Mouse (Mus musculus): ENCODE results near the gene Cenpo.
A peak's percentile ranks its signal among the peaks of the same experiment; 100 is the strongest.

Cenpo gene

DNA sequence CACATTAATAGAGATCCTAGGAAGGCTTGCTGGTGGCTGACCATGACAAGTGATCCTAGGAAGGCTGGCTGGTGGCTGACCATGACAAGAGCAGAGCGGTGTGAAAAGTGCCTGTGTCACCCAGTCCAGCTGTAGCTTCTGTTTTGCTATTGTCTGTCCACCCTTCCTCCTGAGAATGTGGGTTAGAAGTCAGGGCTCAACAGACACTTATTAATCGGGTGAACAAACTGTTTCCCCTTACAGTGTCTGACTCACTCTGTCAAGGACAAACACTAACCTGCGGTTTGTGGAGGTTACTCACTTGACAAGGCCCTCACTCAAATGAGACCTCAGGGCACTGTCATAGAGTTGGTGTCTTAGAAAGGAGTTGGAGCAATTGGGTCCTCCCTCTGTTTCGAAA lies 35.4 kb downstream of the Cenpo start:
- DNase-seq, result no peak

GRCm38 (mm10) chr12:4194643-4195042 lies 39.5 kb downstream of the Cenpo start:
- DNase-seq, result no peak

- peak; percentile 80 for DNase-seq
Observed at GRCm38 (mm10) chr12:4193025-4193740, 40.9 kb downstream of the Cenpo start.

GRCm38 (mm10) chr12:4192514-4192913 lies 41.6 kb downstream of the Cenpo start:
- DNase-seq, result no peak

- DNase-seq, result peak; percentile 33
Observed at GRCm38 (mm10) chr12:4189060-4189447, 45.0 kb downstream of the Cenpo start.

GRCm38 (mm10) chr12:4188171-4189059 lies 45.7 kb downstream of the Cenpo start:
- DNase-seq, result peak; percentile 87

- no peak for DNase-seq
Observed at GRCm38 (mm10) chr12:4184648-4185047, 49.4 kb downstream of the Cenpo start.

DNA sequence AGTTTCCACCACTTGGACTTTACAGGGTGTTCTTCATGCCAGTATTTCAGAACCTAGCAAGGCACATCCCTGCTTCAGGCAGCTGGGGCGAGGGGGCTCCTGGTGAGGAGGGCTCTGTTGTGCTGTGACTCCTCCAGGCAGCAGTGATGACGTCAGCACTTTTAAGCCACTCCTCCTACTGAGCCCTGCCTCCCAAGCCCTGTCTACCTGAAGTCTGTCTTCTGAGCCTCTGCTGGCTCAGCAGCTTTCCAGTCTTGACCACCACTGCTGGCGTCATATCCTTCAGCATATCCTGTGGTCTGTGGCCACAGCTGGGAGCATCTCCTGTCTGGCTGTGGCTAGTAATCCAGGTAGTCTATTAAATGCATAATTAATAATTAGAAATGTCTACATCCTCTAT lies 53.6 kb downstream of the Cenpo start:
- DNase-seq, result no peak

DNA sequence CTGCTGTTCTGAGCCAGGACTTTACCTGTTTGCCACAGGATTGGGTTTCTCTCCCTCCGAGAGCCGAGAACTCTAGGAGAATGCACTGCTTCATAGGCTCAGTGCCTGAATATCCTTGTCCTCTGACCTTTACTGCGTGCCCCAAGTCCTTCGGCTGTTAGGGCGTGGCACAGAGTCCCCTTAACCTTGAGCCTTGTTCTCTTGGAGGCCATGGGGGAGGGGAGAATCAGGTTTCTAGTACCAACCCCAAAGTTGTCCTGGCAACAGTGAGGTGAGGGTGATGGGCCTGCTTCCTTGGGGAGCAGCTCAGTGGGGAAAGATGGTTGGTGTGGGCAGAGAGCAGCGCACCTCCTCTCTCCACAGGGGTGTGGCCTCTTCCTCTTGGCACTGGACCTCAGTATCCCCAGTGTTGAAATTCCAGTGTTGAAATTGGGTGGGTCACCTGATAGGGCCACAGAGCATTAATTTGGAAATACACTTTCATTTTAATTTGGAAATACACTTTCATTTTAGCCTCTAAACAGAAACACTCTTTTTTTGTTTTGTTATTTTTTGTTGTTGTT lies 54.3 kb downstream of the Cenpo start:
- no peak for DNase-seq

DNA sequence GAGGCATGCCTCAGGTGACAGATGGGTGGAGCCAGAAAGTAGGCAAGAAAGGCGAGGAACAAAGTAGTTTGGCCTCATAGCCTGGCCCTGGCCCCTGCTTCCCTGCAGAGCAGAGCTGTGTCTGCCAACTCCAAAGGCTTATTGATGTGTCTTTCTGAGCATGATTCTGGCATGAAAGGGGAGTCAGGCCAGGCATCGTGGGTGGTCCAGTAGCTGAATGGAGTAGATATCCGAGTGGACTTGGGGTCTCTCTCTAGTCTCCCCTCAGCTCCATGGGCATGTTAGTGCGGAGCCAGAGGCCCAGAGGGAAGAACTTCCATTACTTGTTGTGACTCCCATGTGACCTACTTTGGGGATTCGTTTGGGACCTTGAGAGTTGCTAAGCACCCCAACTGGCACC lies 55.3 kb downstream of the Cenpo start:
- DNase-seq, result no peak

DNA sequence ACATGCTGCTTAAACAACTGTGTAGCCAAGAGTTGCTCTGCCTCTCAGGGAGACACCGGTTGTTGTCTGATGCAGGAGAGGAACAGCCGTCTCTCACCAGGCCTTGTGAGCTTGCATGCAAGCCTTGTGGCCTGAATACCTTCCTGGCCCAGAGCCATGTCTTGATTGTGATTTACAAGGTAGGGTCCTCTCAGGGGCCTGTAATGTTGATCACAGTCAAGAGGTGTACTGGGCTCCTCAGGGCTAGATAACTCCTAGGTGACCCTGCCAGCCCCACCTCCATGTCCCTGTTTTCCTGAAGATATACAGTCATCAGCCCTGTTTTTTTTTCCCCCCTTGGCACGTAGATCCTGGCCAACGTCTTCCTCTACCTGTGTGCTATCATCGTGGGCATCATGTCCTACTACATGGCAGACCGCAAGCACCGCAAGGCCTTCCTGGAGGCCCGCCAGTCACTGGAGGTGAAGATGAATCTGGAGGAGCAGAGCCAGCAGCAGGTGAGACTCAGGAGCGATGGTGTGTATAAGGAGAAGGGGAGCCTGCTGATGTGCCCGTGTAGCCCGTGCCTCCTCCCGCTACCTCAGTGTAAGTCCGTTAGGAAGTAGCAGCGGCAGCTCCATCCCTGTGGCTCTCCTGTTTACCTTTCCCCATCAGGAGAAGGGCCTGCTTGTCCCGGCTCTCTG lies 60.8 kb downstream of the Cenpo start:
- DNase-seq, result no peak

- no peak for DNase-seq
Observed at GRCm38 (mm10) chr12:4169622-4170021, 64.5 kb downstream of the Cenpo start.

GRCm38 (mm10) chr12:4169058-4169457 lies 65.0 kb downstream of the Cenpo start:
- DNase-seq, result no peak

DNA sequence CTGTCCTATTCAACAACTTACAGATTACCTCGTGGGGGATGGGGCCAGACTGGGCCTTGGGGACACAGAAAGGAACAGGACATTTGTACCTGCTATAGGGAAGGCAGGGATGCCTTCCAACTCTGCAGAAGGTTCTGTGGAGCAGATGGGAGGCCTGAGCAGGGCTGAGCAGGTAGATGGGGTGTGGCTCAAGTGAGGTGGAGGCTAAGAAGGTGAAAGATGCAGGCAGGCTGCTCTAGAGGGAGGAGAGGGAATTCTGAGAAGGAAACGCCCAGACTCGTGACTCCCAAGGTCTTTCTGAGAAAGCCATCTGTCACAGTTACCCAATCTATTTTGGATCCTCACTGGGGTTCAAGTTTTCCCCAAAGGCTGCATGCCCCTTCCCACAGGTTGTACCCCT lies 67.1 kb downstream of the Cenpo start:
- DNase-seq, result no peak

DNA sequence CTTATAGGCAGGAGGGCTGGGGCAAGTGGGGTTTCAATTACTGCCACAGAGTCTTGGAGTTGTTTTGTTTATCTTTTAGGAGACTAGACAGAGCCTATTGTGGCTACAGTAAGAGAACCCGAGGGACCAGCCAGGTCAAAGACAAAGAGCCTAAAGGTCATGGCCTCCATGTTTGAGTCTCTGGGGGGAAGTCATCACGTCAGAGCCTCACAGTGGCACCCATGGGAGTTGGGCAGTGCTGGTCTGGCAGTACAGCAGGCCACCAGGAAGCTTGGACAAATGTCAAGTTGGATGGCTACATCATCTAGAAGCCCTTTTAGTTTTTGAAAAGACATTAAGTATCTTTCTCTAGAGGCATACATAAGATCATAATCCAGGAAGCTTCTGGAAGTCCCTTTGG lies 71.2 kb downstream of the Cenpo start:
- DNase-seq, result no peak

DNA sequence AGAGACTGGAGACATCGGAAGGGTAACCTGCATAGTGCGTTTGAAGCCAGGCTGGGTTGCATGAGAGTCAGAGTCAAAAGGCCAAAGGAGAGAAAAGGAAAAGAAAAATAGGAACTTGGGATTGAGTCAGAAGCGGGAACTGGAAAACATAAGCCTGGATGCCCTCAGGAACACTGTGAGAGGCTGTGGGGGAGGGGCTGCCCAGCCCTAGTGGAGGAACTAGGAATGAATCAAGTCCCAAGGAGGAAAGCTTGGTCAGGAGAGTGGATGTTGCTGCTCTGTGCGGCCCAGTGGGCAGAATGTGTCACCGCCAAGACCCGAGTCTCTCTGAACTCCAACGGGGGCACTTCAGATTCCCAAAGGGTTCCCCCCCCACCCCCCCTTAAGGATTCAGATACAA lies 73.8 kb downstream of the Cenpo start:
- peak; percentile 27 for DNase-seq

- no peak for DNase-seq
Observed at GRCm38 (mm10) chr12:4158868-4159632, 75.0 kb downstream of the Cenpo start.

- no peak for DNase-seq
Observed at GRCm38 (mm10) chr12:4158179-4158578, 75.9 kb downstream of the Cenpo start.

GRCm38 (mm10) chr12:4157466-4157865 lies 76.6 kb downstream of the Cenpo start:
- no peak for DNase-seq

DNA sequence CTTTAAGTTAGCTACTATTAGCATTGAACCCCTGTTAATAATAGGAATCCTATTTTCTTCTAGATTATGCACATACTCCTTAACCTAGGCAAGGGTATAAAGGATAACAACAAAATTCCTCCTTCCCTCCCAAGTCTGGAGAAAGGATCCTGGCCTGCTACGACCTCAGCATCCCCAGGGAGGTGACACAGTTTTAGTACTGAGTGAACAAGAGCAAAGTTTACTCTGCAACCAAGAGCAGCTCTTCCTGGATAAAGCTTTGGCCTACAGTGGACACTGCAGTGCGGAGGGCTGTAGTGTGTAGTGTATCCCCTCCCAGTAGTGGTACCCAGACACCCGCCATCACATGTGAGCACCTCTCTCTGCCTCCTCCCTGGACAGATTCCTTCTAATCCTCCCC lies 82.1 kb downstream of the Cenpo start:
- DNase-seq, result no peak

- DNase-seq, result no peak
Observed at GRCm38 (mm10) chr12:4150936-4151335, 83.2 kb downstream of the Cenpo start.

Measured in lung, postnatal 10 days (tissue).